Mouse (Mus musculus) small intestine, adult 2 months (tissue): ENCODE data around the gene Col4a3bp. TPM values are rescaled to one million over a fixed set of nuclear protein-coding genes. Genes with fewer than 3 reads are reported as not detected.

Experiments
- H3K27ac ChIP-seq: fragments of 200-500 bp; 2 replicates; pipeline ENCODE4 v1.5.1; 2012; ENCODE audit warnings: low read depth, low read length, control low read depth, inconsistent platforms; ENCODE audit not compliant: insufficient read depth
- H3K27me3 ChIP-seq: fragments of 200-500 bp; 2 replicates; pipeline ENCODE4 v1.6.1; 2012; ENCODE audit warnings: mild to moderate bottlenecking, moderate library complexity, low read length, inconsistent platforms; ENCODE audit not compliant: control insufficient read depth, insufficient read depth
- H3K36me3 ChIP-seq: fragments of 200-500 bp; 2 replicates; pipeline ENCODE4 v1.6.1; 2012; ENCODE audit warnings: mild to moderate bottlenecking, low read length, control low read depth, inconsistent platforms; ENCODE audit not compliant: control insufficient read depth, insufficient read depth
- H3K4me1 ChIP-seq: fragments of 200-500 bp; 2 replicates; pipeline ENCODE4 v1.6.1; 2012; ENCODE audit warnings: low read length, inconsistent platforms, mixed read lengths; ENCODE audit not compliant: control insufficient read depth, insufficient read depth, insufficient read length
- H3K4me3 ChIP-seq: fragments of 200-500 bp; 2 replicates; pipeline ENCODE4 v1.5.1; 2012; ENCODE audit warnings: low read depth, mild to moderate bottlenecking, control low read depth, inconsistent platforms, low read length, moderate library complexity
- CTCF ChIP-seq: fragments of 200-500 bp; IDR thresholded peaks from 2 replicates; pipeline ENCODE4 v1.5.1; 2012; ENCODE audit warnings: low read depth, mild to moderate bottlenecking, control low read depth, inconsistent platforms, low read length, moderate library complexity, mixed read lengths; ENCODE audit not compliant: insufficient replicate concordance, insufficient read length; ENCODE audit errors: extremely low read depth
- POLR2A ChIP-seq: fragments of 200-500 bp; IDR thresholded peaks from 2 replicates; pipeline ENCODE4 v1.6.1; 2012; ENCODE audit warnings: low read depth, mild to moderate bottlenecking, control low read depth, inconsistent platforms, low read length, moderate library complexity
- WGBS: fragments of 180-500 bp; shearing (Covaris S2); methylation state at CpG from one replicate; pipeline ENCODE4 v1.1.7; 2018; 5-methylcytosine and 5-hydroxymethylcytosine counted together
- polyA plus RNA-seq: library from polyadenylated mRNA; depleted of rRNA; stranded (reverse); fragments of >200 nt; gene quantifications from 2 replicates; pipeline ENCODE4 v1.2.3, GENCODE M21; 2012

The Col4a3bp gene
- polyA plus RNA-seq, 1 experiment: 12.7 TPM

DNA sequence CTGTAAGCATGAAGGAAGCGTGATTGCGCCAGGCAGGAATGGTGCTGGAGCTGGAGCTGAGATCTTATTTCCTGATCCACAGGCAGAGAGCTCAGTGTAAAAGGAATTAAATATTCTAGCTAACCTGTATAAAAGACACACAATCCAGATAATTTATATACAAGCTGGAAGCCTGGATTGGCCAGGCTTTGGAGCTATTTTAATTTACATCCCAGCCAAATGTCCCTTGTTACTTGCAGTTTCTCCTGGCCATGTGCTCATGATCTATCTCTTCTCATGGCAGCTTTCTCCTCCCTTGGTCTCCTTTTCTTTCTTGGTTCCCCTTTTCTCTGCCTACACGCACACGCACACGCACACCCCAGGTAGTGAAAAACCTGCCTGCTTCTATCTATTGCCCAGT, 44.1 kb downstream of the Col4a3bp start:
- no peaks in the 10 kb centered on the region for H3K4me1 ChIP-seq
- TF ChIP-seq CTCF: no peak
- TF ChIP-seq POLR2A: no peak
- no peak overlapping the region for H3K4me3 ChIP-seq
- no peak overlapping the region for H3K27ac ChIP-seq
- peaks cover 5% of the 10 kb centered on the region for H3K36me3 ChIP-seq
- 96% methylated on average over 5 of the region's 5 CpGs for WGBS
- H3K27me3 ChIP-seq: no peaks in the 10 kb centered on the region

DNA sequence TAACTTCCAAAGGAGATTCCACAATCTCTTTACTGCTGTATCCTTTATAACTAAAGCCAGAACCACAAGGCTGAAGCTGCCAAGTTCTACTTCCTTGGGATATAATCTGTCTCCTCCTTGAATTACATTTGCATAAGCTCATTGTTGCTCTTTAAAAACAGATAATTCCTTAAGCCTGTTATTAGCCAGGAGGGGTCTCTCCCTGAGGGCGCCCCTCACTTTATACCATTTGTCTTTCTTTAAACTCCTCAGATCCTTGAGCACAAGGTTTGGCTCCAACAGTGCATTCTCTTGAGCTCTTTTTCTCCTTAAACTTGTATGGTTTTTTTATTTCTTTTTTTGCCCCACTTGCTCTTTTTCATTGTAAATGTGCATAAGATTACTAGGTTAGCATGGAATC, 46.2 kb downstream of the Col4a3bp start:
- Histone ChIP-seq H3K36me3 (peaks cover 5% of the 10 kb centered on the region), H3K4me3 (no peak overlapping the region), H3K27me3 (no peaks in the 10 kb centered on the region), H3K4me1 (no peaks in the 10 kb centered on the region), H3K27ac (no peak overlapping the region)
- TF ChIP-seq CTCF (no peak), POLR2A (no peak)
- WGBS: 94% methylated on average over 1 of the region's 1 CpGs

- Histone ChIP-seq H3K36me3 (peaks cover 6% of the 10 kb centered on the region; the same call in 1 of the 2 replicates), H3K27ac (no peak overlapping the region), H3K27me3 (no peaks in the 10 kb centered on the region), H3K4me1 (no peaks in the 10 kb centered on the region), H3K4me3 (no peak overlapping the region)
- 2% methylated on average over 1 of the region's 1 CpGs for WGBS
- TF ChIP-seq POLR2A (no peak), CTCF (peak; percentile 10; the same call in 1 of the 2 replicates)
Measured at GRCm38 (mm10) chr13:96593621-96594020, 51.2 kb downstream of the Col4a3bp start.

GRCm38 (mm10) chr13:96594070-96594469, 51.7 kb downstream of the Col4a3bp start:
- no peak for TF ChIP-seq POLR2A
- TF ChIP-seq CTCF: no peak
- no peaks in the 10 kb centered on the region for H3K27me3 ChIP-seq
- peaks cover 8% of the 10 kb centered on the region; the same call in 1 of the 2 replicates for H3K36me3 ChIP-seq
- no peaks in the 10 kb centered on the region for H3K4me1 ChIP-seq
- 87% methylated on average over 4 of the region's 4 CpGs for WGBS
- H3K27ac ChIP-seq: no peak overlapping the region
- H3K4me3 ChIP-seq: no peak overlapping the region

GRCm38 (mm10) chr13:96599182-96599581, 56.8 kb downstream of the Col4a3bp start:
- H3K36me3 ChIP-seq: peaks cover 21% of the 10 kb centered on the region
- 95% methylated on average over 9 of the region's 9 CpGs for WGBS

GRCm38 (mm10) chr13:96604242-96604641, 61.8 kb downstream of the Col4a3bp start:
- Histone ChIP-seq H3K27ac (no peak overlapping the region), H3K4me1 (no peaks in the 10 kb centered on the region), H3K4me3 (no peak overlapping the region), H3K36me3 (peaks cover 29% of the 10 kb centered on the region), H3K27me3 (no peaks in the 10 kb centered on the region)
- 93% methylated on average over 2 of the region's 2 CpGs for WGBS
- TF ChIP-seq CTCF (no peak), POLR2A (no peak)

More at GRCm38 (mm10) chr13:96599182-96599581, 56.8 kb downstream of the Col4a3bp start:
- TF ChIP-seq CTCF (no peak), POLR2A (no peak)
- Histone ChIP-seq H3K27me3 (no peaks in the 10 kb centered on the region), H3K4me1 (no peaks in the 10 kb centered on the region), H3K4me3 (no peak overlapping the region), H3K27ac (no peak overlapping the region)

- 88% methylated on average over 3 of the region's 3 CpGs for WGBS
Measured at GRCm38 (mm10) chr13:96614615-96615014, 72.2 kb downstream of the Col4a3bp start.

DNA sequence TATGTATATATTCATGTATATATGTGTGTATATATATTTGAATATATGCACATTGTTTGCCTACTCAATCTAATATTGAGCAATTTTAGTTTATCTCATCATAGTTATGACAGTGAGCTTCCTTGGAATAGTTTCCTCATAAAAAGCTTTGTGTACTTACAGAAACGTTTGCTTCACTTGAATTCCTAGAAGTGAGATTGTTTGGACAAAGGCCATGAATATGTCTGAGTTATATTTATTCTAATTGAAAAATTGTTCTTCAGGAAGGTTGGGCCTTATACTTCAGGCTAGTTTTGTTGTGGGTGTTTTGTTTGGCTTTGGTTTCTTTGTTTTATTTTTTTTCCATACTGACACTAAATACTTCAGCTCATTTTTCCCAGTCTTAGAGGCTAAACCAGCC, 78.5 kb downstream of the Col4a3bp start:
- TF ChIP-seq POLR2A: no peak
- no peak for TF ChIP-seq CTCF
- Histone ChIP-seq H3K4me3 (no peak overlapping the region), H3K4me1 (no peaks in the 10 kb centered on the region), H3K27me3 (no peaks in the 10 kb centered on the region), H3K36me3 (peaks cover 36% of the 10 kb centered on the region), H3K27ac (no peak overlapping the region)
- WGBS: 21% methylated on average over 1 of the region's 1 CpGs

More at GRCm38 (mm10) chr13:96614615-96615014, 72.2 kb downstream of the Col4a3bp start:
- no peak for TF ChIP-seq CTCF
- no peak for TF ChIP-seq POLR2A
- Histone ChIP-seq H3K27ac (no peak overlapping the region), H3K4me3 (no peak overlapping the region), H3K4me1 (no peaks in the 10 kb centered on the region), H3K36me3 (peaks cover 42% of the 10 kb centered on the region), H3K27me3 (no peaks in the 10 kb centered on the region)
